Mouse (Mus musculus) limb, embryonic 12.5 days (tissue): ENCODE measurements around the gene Chst12. TPM values are rescaled to one million over a fixed set of nuclear protein-coding genes. Genes with fewer than 3 reads are reported as not detected.
"Not testable (repeated sequence)": the region's sequence is repeated elsewhere in the genome, so short reads cannot be mapped to it uniquely, and the experiment has no call there.

Experiments
- ATAC-seq: fragments of 200-750 bp; cut with Nextera tagmentation; 2 replicates; pipeline ENCODE4 v1.8.0; 2017; ENCODE audit warnings: low read depth, moderate TSS enrichment; ENCODE audit not compliant: insufficient number of reproducible peaks, insufficient read depth, low FRiP score, low TSS enrichment
- H3K27ac ChIP-seq: fragments of 300-500 bp; sonication (generic); 2 replicates; pipeline ENCODE4 v1.5.1; 2016; ENCODE audit warnings: mild to moderate bottlenecking, moderate library complexity
- H3K27me3 ChIP-seq: fragments of 300-500 bp; sonication (generic); 2 replicates; pipeline ENCODE4 v1.6.1; 2016; ENCODE audit warnings: mild to moderate bottlenecking, moderate library complexity
- H3K36me3 ChIP-seq: fragments of 300-500 bp; sonication (generic); 2 replicates; pipeline ENCODE4 v1.6.1; 2016; ENCODE audit warnings: mild to moderate bottlenecking, moderate library complexity
- H3K4me1 ChIP-seq: fragments of 300-500 bp; sonication (generic); replicated peaks from 2 replicates; pipeline ENCODE4 v1.6.1; 2016
- H3K4me2 ChIP-seq: fragments of 300-500 bp; sonication (generic); 2 replicates; pipeline ENCODE4 v1.6.1; 2016; ENCODE audit warnings: mild to moderate bottlenecking, moderate library complexity
- H3K4me3 ChIP-seq: fragments of 300-500 bp; sonication (generic); replicated peaks from 2 replicates; pipeline ENCODE4 v1.5.1; 2016; ENCODE audit warnings: mild to moderate bottlenecking
- H3K9ac ChIP-seq: fragments of 300-500 bp; sonication (generic); replicated peaks from 2 replicates; pipeline ENCODE4 v1.6.1; 2016; ENCODE audit warnings: mild to moderate bottlenecking, moderate library complexity
- H3K9me3 ChIP-seq: fragments of 300-500 bp; sonication (generic); 2 replicates; pipeline ENCODE4 v1.6.1; 2016; ENCODE audit warnings: mild to moderate bottlenecking, moderate library complexity
- WGBS: fragments of 180-500 bp; shearing (Covaris S2); methylation state at CpG from one replicate; pipeline ENCODE4 v1.1.7; 2016; 5-methylcytosine and 5-hydroxymethylcytosine counted together
- polyA plus RNA-seq: library from polyadenylated mRNA; unstranded; fragments of >200 nt; fragmentation: Nextera tagmentation; extraction: Ambion mirVana; gene quantifications from 2 replicates; pipeline ENCODE4 v1.2.1, GENCODE M21; 2016

The Chst12 gene
- polyA plus RNA-seq = 14.4 and 17.0 TPM in 2 replicates

DNA sequence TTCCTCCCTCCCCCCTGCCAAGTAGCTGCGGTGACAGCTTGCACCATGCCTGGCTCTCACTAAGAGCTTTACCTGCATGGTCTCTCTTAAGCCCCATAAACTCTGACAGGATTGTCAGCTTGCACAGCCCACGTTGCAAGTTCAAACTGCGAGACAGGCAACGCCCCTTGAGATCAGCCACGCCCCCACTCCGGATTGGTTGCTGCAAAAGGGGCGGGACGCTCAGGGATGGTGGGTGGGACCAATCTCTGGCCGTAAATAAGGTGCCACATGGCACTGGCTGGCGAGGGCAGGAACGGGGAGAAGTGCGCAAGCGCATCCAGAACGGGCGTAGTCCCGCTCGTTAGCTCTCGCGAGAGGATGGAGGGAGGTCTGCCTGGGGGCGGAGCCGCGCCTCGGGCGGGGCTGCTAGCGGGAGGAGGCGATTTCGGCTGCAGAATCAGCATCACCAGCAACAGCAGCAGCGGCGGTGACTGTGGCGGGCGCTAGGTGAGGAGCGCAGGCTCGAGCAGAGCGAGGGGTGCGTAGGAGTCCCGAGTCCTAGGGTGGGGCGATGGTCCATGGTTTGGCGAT, at the start of gene Chst12:
Chst12 (plus strand) TSS at position 343 of the 573 bp plus-strand sequence.
- H3K9ac ChIP-seq = peak within 1 kb of the TSS; percentile 83
- peaks cover 65% of the 10 kb centered on the region for H3K4me1 ChIP-seq
- peak within 1 kb of the TSS; percentile 90 for H3K4me2 ChIP-seq
- H3K27me3 ChIP-seq = no peaks in the 10 kb centered on the region
- no peaks in the 10 kb centered on the region for H3K9me3 ChIP-seq
- peak within 1 kb of the TSS; percentile 64 for H3K4me3 ChIP-seq
- H3K36me3 ChIP-seq = no peaks in the 10 kb centered on the region
- peak within 1 kb of the TSS; percentile 80 for H3K27ac ChIP-seq
- peak; percentile 88 for ATAC-seq
- under 1% methylated on average over 38 of the region's 38 CpGs for WGBS

DNA sequence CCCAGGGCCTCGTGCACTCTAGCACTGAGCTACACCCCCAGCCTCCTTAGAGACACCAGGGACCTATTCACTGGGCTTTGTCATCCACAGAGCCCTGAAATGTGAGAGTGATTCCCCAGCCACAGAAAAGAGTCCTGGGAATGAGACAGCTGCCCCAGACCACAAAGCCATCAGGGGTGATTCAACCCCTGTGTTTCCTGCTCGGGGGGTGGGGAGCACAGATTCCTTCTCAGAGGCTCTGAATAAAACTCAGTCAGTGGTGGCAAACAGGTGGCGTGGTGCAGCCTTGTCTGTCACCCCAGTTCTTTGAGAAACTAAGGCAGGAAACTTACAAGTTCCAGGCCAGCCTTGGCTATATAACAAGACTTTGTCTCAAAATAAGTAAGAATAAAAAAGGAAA, 43.9 kb upstream of the Chst12 start:
- no peaks in the 10 kb centered on the region for H3K27me3 ChIP-seq
- peaks cover 16% of the 10 kb centered on the region for H3K9me3 ChIP-seq
- H3K9ac ChIP-seq = no peak overlapping the region
- WGBS = 74% methylated on average over 3 of the region's 3 CpGs
- no peak overlapping the region for H3K4me2 ChIP-seq
- no peaks in the 10 kb centered on the region for H3K4me1 ChIP-seq
- H3K36me3 ChIP-seq = no peaks in the 10 kb centered on the region
- no peak overlapping the region for H3K27ac ChIP-seq
- ATAC-seq = no peak
- H3K4me3 ChIP-seq = no peak overlapping the region

DNA sequence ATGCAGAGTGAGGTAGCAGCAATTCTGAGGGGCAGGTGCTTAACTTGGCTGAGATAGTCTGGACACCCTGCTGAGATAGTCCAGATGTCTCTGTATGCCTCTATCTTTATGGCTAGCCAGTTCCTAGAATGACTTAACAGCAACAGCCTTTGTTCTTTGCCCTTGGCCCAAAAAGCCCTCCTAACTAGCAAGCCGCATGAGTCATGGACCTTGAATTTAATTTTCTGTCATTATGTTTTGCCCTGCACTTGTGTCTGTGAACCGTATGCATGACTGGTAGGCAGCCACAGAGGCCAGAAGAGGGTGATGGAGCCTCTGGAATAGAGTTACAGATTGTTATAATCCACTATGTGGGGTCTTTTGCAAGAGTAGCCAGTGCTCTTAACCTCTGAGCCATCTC, 42.2 kb upstream of the Chst12 start:
- not testable (repeated sequence) for H3K36me3 ChIP-seq, H3K9ac ChIP-seq, H3K27me3 ChIP-seq, ATAC-seq, H3K27ac ChIP-seq, H3K4me1 ChIP-seq, H3K4me2 ChIP-seq, H3K4me3 ChIP-seq
- peaks cover 16% of the 10 kb centered on the region for H3K9me3 ChIP-seq
- 81% methylated on average over 2 of the region's 2 CpGs for WGBS

DNA sequence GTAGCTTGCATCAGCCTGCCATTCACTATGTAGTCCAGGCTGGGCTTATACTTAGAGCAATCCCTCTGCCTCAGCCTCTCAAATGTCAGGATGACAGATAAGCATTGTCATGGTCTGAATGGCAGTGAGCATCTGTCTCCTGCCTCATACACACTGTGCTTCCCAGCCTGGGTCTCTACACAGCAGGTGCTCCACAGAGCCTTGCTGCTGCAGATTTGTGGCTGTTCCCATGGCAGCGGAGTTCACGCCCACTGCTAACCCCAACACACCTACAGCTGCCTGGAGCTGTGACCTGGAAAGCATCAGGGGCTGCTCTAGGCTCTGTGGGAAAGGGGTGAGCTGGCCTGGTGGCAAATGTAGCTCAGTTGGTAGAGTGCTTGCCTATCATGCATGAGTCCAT, 40.4 kb upstream of the Chst12 start:
- Histone ChIP-seq H3K36me3 (no peaks in the 10 kb centered on the region), H3K27ac (no peak overlapping the region), H3K4me1 (no peaks in the 10 kb centered on the region), H3K9ac (no peak overlapping the region), H3K4me2 (no peak overlapping the region), H3K9me3 (peaks cover 16% of the 10 kb centered on the region), H3K27me3 (no peaks in the 10 kb centered on the region), H3K4me3 (no peak overlapping the region)
- ATAC-seq = no peak
- 87% methylated on average over 2 of the region's 2 CpGs for WGBS

DNA sequence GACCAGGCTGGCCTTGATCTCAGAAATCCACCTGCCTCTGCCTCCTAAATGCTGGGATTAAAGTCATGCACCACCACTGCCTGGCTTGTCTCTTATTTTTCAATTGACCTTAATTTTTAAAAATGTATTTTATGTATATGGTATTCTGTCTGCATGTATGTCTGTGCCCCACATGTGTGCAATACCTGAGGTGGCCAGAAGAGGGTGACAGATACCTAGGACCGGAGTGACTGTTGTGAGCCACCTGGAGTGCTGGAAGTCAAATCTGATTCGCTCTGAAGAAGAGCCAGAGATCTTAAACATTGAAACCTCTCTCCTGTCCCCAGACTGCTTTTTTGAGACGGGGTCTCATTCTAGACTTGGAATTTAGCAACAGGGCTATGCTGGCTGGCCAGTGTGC, 33.0 kb upstream of the Chst12 start:
- H3K27me3 ChIP-seq = no peaks in the 10 kb centered on the region
- ATAC-seq = no peak
- 89% methylated on average over 3 of the region's 3 CpGs for whole genome bisulfite sequencing
- H3K36me3 ChIP-seq = no peaks in the 10 kb centered on the region
- H3K4me2 ChIP-seq = no peak overlapping the region
- H3K4me1 ChIP-seq = no peaks in the 10 kb centered on the region
- H3K9ac ChIP-seq = no peak overlapping the region
- H3K27ac ChIP-seq = no peak overlapping the region
- H3K4me3 ChIP-seq = no peak overlapping the region
- H3K9me3 ChIP-seq = peaks cover 4% of the 10 kb centered on the region; the same call in 1 of the 2 replicates

DNA sequence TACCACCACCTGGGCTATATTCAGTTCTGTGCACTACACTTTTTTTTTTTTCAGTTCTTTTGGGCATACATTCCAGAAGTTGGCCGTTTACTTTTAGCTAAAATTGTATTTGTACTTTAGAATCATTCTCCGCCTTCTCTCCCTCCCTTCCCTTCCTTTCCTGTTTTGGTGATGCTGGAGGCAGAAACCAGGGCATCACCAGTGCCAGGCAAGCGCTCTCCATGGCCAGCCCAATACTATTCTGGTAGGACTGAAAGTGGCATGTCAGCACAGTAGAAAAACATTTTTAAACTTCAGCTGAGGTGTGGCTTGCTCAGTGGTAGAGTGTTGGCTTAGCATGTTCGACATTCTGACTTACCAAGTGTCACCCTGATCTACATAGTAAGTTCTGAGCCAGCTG, 23.9 kb upstream of the Chst12 start:
- no peak overlapping the region for H3K9ac ChIP-seq
- 78% methylated on average over 4 of the region's 4 CpGs for WGBS
- H3K27ac ChIP-seq = no peak overlapping the region
- ATAC-seq = no peak
- no peaks in the 10 kb centered on the region; the same call in 1 of the 2 replicates for H3K27me3 ChIP-seq
- H3K4me3 ChIP-seq = no peak overlapping the region
- H3K4me1 ChIP-seq = no peaks in the 10 kb centered on the region
- no peak overlapping the region for H3K4me2 ChIP-seq
- H3K36me3 ChIP-seq = no peaks in the 10 kb centered on the region
- peaks cover 3% of the 10 kb centered on the region; the same call in 1 of the 2 replicates for H3K9me3 ChIP-seq

DNA sequence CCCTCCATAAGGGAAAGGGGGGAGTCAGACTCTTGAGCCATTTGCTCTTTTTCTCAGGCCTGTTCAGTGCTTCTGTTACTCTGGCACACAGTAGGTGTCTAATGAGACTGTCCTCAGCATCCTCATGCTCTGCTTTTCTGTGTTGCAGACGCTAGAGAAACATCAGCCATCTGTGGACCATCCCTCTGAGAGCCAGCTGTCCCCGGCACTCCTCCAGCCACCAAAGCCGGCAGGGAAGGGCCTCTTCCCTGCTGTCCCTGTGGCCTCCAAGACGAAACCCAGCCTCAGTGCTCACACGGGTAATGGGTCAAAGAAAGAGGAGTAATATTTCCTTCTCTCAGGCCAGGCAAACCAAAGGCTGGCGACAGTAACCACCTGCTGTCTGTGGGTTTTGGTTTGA, 14.2 kb upstream of the Chst12 start:
- peaks cover 30% of the 10 kb centered on the region for H3K27me3 ChIP-seq
- no peak overlapping the region for H3K4me2 ChIP-seq
- 45% methylated on average over 6 of the region's 6 CpGs for WGBS
- no peaks in the 10 kb centered on the region for H3K9me3 ChIP-seq
- no peaks in the 10 kb centered on the region for H3K4me1 ChIP-seq
- H3K27ac ChIP-seq = no peak overlapping the region
- no peak overlapping the region for H3K4me3 ChIP-seq
- no peak for ATAC-seq
- H3K9ac ChIP-seq = no peak overlapping the region
- no peaks in the 10 kb centered on the region for H3K36me3 ChIP-seq

DNA sequence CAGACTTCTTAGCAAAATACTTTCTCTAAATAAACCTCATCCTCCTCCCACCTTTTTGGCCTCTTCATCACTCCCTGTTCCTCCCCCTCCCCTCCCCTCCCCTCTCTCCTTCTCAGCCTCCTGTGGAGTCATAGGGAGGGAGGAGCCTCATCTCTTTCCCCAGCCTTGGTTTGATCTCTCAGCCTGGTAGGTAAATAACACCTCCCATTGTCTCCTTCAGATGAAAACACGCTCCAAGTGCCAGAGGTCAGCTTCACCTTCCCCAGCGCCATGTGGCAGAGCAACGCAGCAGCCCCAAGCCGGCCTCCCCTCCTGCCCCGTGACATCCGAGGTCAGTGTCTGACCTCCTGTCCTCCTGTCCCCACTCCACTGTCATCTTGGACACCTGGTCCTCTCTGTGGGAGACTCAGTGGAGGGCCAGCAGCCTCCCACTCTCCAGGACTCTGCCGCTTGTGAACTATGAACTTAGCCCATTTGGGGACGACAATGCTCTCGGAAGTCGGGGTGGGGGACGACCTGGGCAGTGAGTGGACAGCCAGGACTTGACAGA, 12.6 kb upstream of the Chst12 start:
- Histone ChIP-seq H3K27ac (no peak overlapping the region), H3K4me1 (no peaks in the 10 kb centered on the region), H3K9me3 (no peaks in the 10 kb centered on the region), H3K27me3 (peaks cover 19% of the 10 kb centered on the region), H3K4me2 (no peak overlapping the region), H3K36me3 (no peaks in the 10 kb centered on the region), H3K4me3 (no peak overlapping the region), H3K9ac (no peak overlapping the region)
- 19% methylated on average over 11 of the region's 11 CpGs for WGBS
- ATAC-seq = no peak

DNA sequence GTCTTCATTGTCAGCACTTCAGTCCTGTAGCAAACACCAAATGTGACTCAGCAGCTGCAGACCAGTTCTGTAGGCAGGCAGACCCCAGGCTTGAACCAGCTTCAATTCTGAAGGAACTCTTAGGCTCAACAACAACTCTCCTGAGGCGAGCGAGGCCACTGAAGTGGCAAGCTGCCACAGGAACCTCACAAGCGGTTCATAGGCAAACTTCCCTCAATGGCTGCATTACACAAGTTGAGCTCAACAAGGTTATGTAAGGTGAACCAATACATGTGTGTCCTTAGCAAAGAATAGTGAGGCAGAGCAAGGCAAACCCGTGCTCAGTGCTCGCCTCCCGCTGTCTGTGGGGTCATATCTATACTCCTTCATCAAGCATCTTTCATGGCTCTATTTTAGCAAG, 7.2 kb upstream of the Chst12 start:
- Histone ChIP-seq H3K4me1 (peaks cover 11% of the 10 kb centered on the region), H3K9me3 (no peaks in the 10 kb centered on the region), H3K36me3 (no peaks in the 10 kb centered on the region), H3K27me3 (0 out of 2 replicates have a peak, but pooled peaks cover 3% of the 10 kb centered on the region), H3K4me3 (no peak overlapping the region), H3K9ac (no peak overlapping the region), H3K4me2 (no peak overlapping the region), H3K27ac (no peak overlapping the region)
- WGBS = 82% methylated on average over 6 of the region's 6 CpGs
- ATAC-seq = no peak

DNA sequence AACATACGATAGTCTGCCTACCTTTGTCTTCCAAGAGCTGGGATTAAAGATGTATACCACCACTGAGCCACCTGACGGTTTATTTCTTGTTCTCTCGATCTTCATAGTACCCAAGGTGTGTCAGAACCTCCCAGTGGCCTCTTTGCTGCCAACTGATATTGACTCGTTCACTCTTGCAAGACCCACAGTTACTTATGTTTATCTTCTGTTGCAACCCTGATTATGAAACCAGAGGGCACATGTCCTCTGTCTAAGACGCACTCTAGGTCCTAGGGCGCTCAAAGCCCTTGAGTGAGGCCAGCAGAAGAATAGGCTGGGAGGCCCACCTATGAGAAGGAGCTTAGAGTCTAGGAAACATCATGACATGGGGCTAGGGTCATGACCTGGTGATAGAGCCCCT, 4.6 kb upstream of the Chst12 start:
- no peak overlapping the region for H3K27ac ChIP-seq
- H3K9ac ChIP-seq = no peak overlapping the region
- 91% methylated on average over 6 of the region's 6 CpGs for WGBS
- no peaks in the 10 kb centered on the region for H3K27me3 ChIP-seq
- H3K4me2 ChIP-seq = no peak overlapping the region
- no peak overlapping the region for H3K4me3 ChIP-seq
- peaks cover 20% of the 10 kb centered on the region for H3K4me1 ChIP-seq
- H3K9me3 ChIP-seq = no peaks in the 10 kb centered on the region
- no peak for ATAC-seq
- no peaks in the 10 kb centered on the region for H3K36me3 ChIP-seq

DNA sequence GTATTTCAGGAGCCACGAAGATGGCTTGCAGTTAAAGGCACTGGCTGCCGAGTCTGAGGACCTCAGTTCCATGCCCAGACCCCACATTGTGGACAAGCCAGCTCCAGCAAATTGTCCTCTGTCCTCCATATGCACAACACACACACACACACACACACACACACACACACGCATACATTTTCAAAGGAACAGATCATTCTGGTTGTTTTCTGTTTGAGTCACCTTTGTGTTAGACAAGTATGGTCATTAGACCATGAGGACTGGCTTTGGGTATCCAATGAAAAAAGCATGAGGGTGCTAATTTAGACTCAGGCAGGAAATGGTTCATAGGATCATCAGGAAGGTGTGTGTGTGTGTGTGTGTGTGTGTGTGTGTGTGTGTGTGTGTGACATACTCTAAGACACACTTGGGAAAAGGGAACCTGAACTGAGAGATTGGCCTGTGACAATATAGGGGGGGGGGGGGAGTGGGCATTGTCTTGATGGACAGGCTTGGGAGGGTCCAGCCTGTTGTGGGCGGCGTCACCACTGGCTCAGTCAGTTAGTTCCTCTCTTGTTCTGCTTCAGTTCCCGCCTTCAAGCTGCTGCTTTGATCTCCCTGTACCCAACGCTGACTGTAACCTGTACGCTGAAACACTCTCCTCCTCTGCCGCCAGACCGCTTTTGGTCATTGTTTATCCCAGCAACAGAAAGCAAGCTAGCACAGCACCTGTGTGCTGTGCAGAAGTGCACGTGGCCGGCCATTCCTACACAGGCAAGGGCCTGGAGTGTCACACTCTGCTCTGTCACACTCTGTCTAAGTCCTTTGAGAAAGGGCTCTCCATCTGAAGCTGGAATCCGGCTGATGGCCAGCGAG, 3.1 kb upstream of the Chst12 start:
- Histone ChIP-seq H3K4me3 (peak overlapping the region; percentile 25), H3K4me2 (peak overlapping the region; percentile 57), H3K9ac (peak overlapping the region; percentile 58), H3K36me3 (no peaks in the 10 kb centered on the region), H3K27me3 (no peaks in the 10 kb centered on the region), H3K9me3 (no peaks in the 10 kb centered on the region), H3K4me1 (peaks cover 34% of the 10 kb centered on the region), H3K27ac (peak overlapping the region; percentile 51; the same call in 1 of the 2 replicates)
- ATAC-seq = no peak
- 22% methylated on average over 14 of the region's 14 CpGs for WGBS
